Mouse (Mus musculus) midbrain, embryonic 14.5 days (tissue): ENCODE results near the gene Glis1. TPM values are rescaled to one million over a fixed set of nuclear protein-coding genes. Genes with fewer than 3 reads are reported as not detected.

ENCODE experiments used
- ATAC-seq: fragments of 200-750 bp; cut with Nextera tagmentation; 2 replicates; pipeline ENCODE4 v1.8.0; 2017; ENCODE audit warnings: moderate number of reproducible peaks, moderate library complexity; ENCODE audit not compliant: low FRiP score, low TSS enrichment
- DNase-seq: peaks from one replicate; pipeline ENCODE4 v3.0.0-alpha.2; 2015
- H3K27ac ChIP-seq: fragments of 300-500 bp; sonication (generic); replicated peaks from 2 replicates; pipeline ENCODE4 v1.5.1; 2014; ENCODE audit warnings: mild to moderate bottlenecking, low read depth, low read length, moderate library complexity
- H3K27me3 ChIP-seq: fragments of 300-500 bp; sonication (generic); 2 replicates; pipeline ENCODE4 v1.6.1; 2014; ENCODE audit warnings: low read length, control low read depth, mixed read lengths; ENCODE audit not compliant: control insufficient read depth, insufficient read depth
- H3K36me3 ChIP-seq: fragments of 300-500 bp; sonication (generic); 2 replicates; pipeline ENCODE4 v1.6.1; 2014; ENCODE audit warnings: low read length, control low read depth; ENCODE audit not compliant: control insufficient read depth, insufficient read depth
- H3K4me1 ChIP-seq: fragments of 300-500 bp; sonication (generic); 2 replicates; pipeline ENCODE4 v1.6.1; 2014; ENCODE audit warnings: mild to moderate bottlenecking, antibody characterized with exemption, low read length, control low read depth; ENCODE audit not compliant: control insufficient read depth, insufficient read depth
- H3K4me2 ChIP-seq: fragments of 300-500 bp; sonication (generic); 2 replicates; pipeline ENCODE4 v1.6.1; 2014; ENCODE audit warnings: mild to moderate bottlenecking, low read length, moderate library complexity
- H3K4me3 ChIP-seq: fragments of 300-500 bp; sonication (generic); replicated peaks from 2 replicates; pipeline ENCODE4 v1.5.1; 2014; ENCODE audit warnings: low read depth, low read length
- H3K9ac ChIP-seq: fragments of 300-500 bp; sonication (generic); replicated peaks from 2 replicates; pipeline ENCODE4 v1.6.1; 2014; ENCODE audit warnings: mild to moderate bottlenecking, low read length, moderate library complexity
- H3K9me3 ChIP-seq: fragments of 300-500 bp; sonication (generic); 2 replicates; pipeline ENCODE4 v1.6.1; 2016; ENCODE audit warnings: low read length, control low read depth, mixed read lengths; ENCODE audit not compliant: control insufficient read depth
- WGBS: fragments of 180-500 bp; shearing (Covaris S2); extraction: QIAGEN DNeasy Blood & Tissue Kit; methylation state at CpG from one replicate; pipeline ENCODE4 v1.1.7; 2014; 5-methylcytosine and 5-hydroxymethylcytosine counted together
- polyA plus RNA-seq: library from polyadenylated mRNA; unstranded; fragments of >200 nt; fragmentation: Nextera tagmentation; extraction: Ambion mirVana; gene quantifications from 2 replicates; pipeline ENCODE4 v1.2.1, GENCODE M21; 2014

Glis1 gene
- polyA plus RNA-seq, 1 experiment from 2014 or later, result 1.6 TPM

- H3K36me3 ChIP-seq, result no peaks in the 10 kb centered on the region
- DNase-seq, result no peak
- 85% methylated on average over 2 of the region's 2 CpGs for WGBS
- H3K9ac ChIP-seq, result no peak overlapping the region
- H3K4me1 ChIP-seq, result no peaks in the 10 kb centered on the region
- no peak overlapping the region for H3K4me2 ChIP-seq
- no peak overlapping the region for H3K27ac ChIP-seq
- no peaks in the 10 kb centered on the region for H3K9me3 ChIP-seq
- no peak overlapping the region for H3K4me3 ChIP-seq
- no peaks in the 10 kb centered on the region for H3K27me3 ChIP-seq
- no peak for ATAC-seq
Observed at GRCm38 (mm10) chr4:107459461-107459860, 25.1 kb downstream of the Glis1 start.

GRCm38 (mm10) chr4:107460468-107460867 lies 26.1 kb downstream of the Glis1 start:
- no peaks in the 10 kb centered on the region for H3K27me3 ChIP-seq

GRCm38 (mm10) chr4:107467831-107468230 lies 33.4 kb downstream of the Glis1 start:
- WGBS, result 78% methylated on average over 7 of the region's 7 CpGs
- H3K27ac ChIP-seq, result no peak overlapping the region
- no peak for ATAC-seq
- DNase-seq, result no peak
- no peaks in the 10 kb centered on the region for H3K27me3 ChIP-seq
- no peaks in the 10 kb centered on the region for H3K9me3 ChIP-seq
- H3K4me3 ChIP-seq, result no peak overlapping the region
- H3K36me3 ChIP-seq, result no peaks in the 10 kb centered on the region
- no peaks in the 10 kb centered on the region for H3K4me1 ChIP-seq
- no peak overlapping the region for H3K4me2 ChIP-seq
- H3K9ac ChIP-seq, result no peak overlapping the region

More at GRCm38 (mm10) chr4:107460468-107460867, 26.1 kb downstream of the Glis1 start:
- WGBS, result 86% methylated on average over 11 of the region's 11 CpGs
- no peak for DNase-seq
- Histone ChIP-seq H3K9me3 (no peaks in the 10 kb centered on the region), H3K36me3 (no peaks in the 10 kb centered on the region), H3K27ac (no peak overlapping the region), H3K4me2 (no peak overlapping the region), H3K4me3 (no peak overlapping the region), H3K4me1 (no peaks in the 10 kb centered on the region), H3K9ac (no peak overlapping the region)
- no peak for ATAC-seq

GRCm38 (mm10) chr4:107468264-107468663 lies 33.9 kb downstream of the Glis1 start:
- DNase-seq (no peak), ATAC-seq (no peak)
- H3K27ac ChIP-seq, result no peak overlapping the region
- no peaks in the 10 kb centered on the region for H3K4me1 ChIP-seq
- no peak overlapping the region for H3K4me2 ChIP-seq
- H3K9ac ChIP-seq, result no peak overlapping the region
- WGBS, result 57% methylated on average over 13 of the region's 13 CpGs
- no peaks in the 10 kb centered on the region for H3K27me3 ChIP-seq
- H3K4me3 ChIP-seq, result no peak overlapping the region
- H3K9me3 ChIP-seq, result no peaks in the 10 kb centered on the region
- no peaks in the 10 kb centered on the region for H3K36me3 ChIP-seq

- no peaks in the 10 kb centered on the region for H3K4me1 ChIP-seq
- DNase-seq (no peak), ATAC-seq (no peak)
- no peaks in the 10 kb centered on the region for H3K9me3 ChIP-seq
- WGBS, result 79% methylated on average over 11 of the region's 11 CpGs
- no peak overlapping the region for H3K27ac ChIP-seq
- no peak overlapping the region for H3K9ac ChIP-seq
- no peak overlapping the region for H3K4me3 ChIP-seq
- H3K27me3 ChIP-seq, result no peaks in the 10 kb centered on the region
- no peak overlapping the region for H3K4me2 ChIP-seq
- no peaks in the 10 kb centered on the region for H3K36me3 ChIP-seq
Observed at GRCm38 (mm10) chr4:107468768-107469167, 34.4 kb downstream of the Glis1 start.

GRCm38 (mm10) chr4:107476266-107476665 lies 41.9 kb downstream of the Glis1 start:
- H3K27ac ChIP-seq, result no peak overlapping the region
- H3K9me3 ChIP-seq, result no peaks in the 10 kb centered on the region
- DNase-seq (no peak), ATAC-seq (no peak)
- no peak overlapping the region for H3K9ac ChIP-seq
- H3K27me3 ChIP-seq, result no peaks in the 10 kb centered on the region
- no peaks in the 10 kb centered on the region for H3K4me1 ChIP-seq
- H3K4me2 ChIP-seq, result no peak overlapping the region
- no peaks in the 10 kb centered on the region for H3K36me3 ChIP-seq
- 71% methylated on average over 11 of the region's 11 CpGs for WGBS
- no peak overlapping the region for H3K4me3 ChIP-seq

GRCm38 (mm10) chr4:107479015-107479414 lies 44.6 kb downstream of the Glis1 start:
- Histone ChIP-seq H3K4me2 (no peak overlapping the region), H3K27ac (no peak overlapping the region), H3K36me3 (no peaks in the 10 kb centered on the region), H3K4me3 (no peak overlapping the region), H3K9me3 (no peaks in the 10 kb centered on the region), H3K9ac (no peak overlapping the region), H3K4me1 (no peaks in the 10 kb centered on the region), H3K27me3 (no peaks in the 10 kb centered on the region)
- ATAC-seq (no peak), DNase-seq (no peak)
- WGBS, result 71% methylated on average over 5 of the region's 5 CpGs

GRCm38 (mm10) chr4:107482541-107482940 lies 48.1 kb downstream of the Glis1 start:
- Histone ChIP-seq H3K9me3 (no peaks in the 10 kb centered on the region), H3K4me1 (no peaks in the 10 kb centered on the region), H3K36me3 (no peaks in the 10 kb centered on the region), H3K9ac (no peak overlapping the region), H3K27me3 (no peaks in the 10 kb centered on the region), H3K4me3 (no peak overlapping the region), H3K27ac (no peak overlapping the region), H3K4me2 (no peak overlapping the region)
- DNase-seq (no peak), ATAC-seq (no peak)
- WGBS, result 72% methylated on average over 2 of the region's 2 CpGs

GRCm38 (mm10) chr4:107483556-107484220 lies 49.3 kb downstream of the Glis1 start:
- H3K27ac ChIP-seq, result no peak overlapping the region
- H3K4me1 ChIP-seq, result no peaks in the 10 kb centered on the region
- WGBS, result 92% methylated on average over 20 of the region's 20 CpGs
- H3K4me2 ChIP-seq, result no peak overlapping the region
- no peaks in the 10 kb centered on the region for H3K27me3 ChIP-seq
- no peaks in the 10 kb centered on the region for H3K9me3 ChIP-seq
- DNase-seq (no peak), ATAC-seq (no peak)
- no peak overlapping the region for H3K4me3 ChIP-seq
- no peaks in the 10 kb centered on the region for H3K36me3 ChIP-seq
- no peak overlapping the region for H3K9ac ChIP-seq
